Mouse (Mus musculus) forebrain, embryonic 14.5 days (tissue): ENCODE measurements at regions not wholly inside any gene's neighbourhood (a gene's known extent, or its start where the extent isn't known, plus 50 kb on each side); places are given as distances from the start of the nearest gene placed in this dataset.

Experiments
- ATAC-seq: fragments of 200-750 bp; cut with Nextera tagmentation; 2 replicates; pipeline ENCODE4 v1.8.0; 2017; ENCODE audit warnings: mild to moderate bottlenecking, moderate library complexity
- DNase-seq: peaks from one replicate; pipeline ENCODE4 v3.0.0-alpha.2; 2015; ENCODE audit warnings: low spot score
- H3K27ac ChIP-seq: fragments of 300-500 bp; sonication (generic); 2 replicates; pipeline ENCODE4 v1.5.1; 2014; ENCODE audit warnings: low read depth, mild to moderate bottlenecking, control low read depth, low read length, moderate library complexity
- H3K27me3 ChIP-seq: fragments of 300-500 bp; sonication (generic); replicated peaks from 2 replicates; pipeline ENCODE4 v1.6.1; 2014; ENCODE audit warnings: low read length, control low read depth, mixed read lengths; ENCODE audit not compliant: control insufficient read depth, insufficient read depth
- H3K36me3 ChIP-seq: fragments of 300-500 bp; sonication (generic); 2 replicates; pipeline ENCODE4 v1.6.1; 2014; ENCODE audit warnings: low read length, control low read depth; ENCODE audit not compliant: control insufficient read depth, insufficient read depth
- H3K4me1 ChIP-seq: fragments of 300-500 bp; sonication (generic); 2 replicates; pipeline ENCODE4 v1.6.1; 2014; ENCODE audit warnings: antibody characterized with exemption, low read length, control low read depth; ENCODE audit not compliant: control insufficient read depth, insufficient read depth
- H3K4me2 ChIP-seq: fragments of 300-500 bp; sonication (generic); 2 replicates; pipeline ENCODE4 v1.6.1; 2014; ENCODE audit warnings: mild to moderate bottlenecking, control low read depth, low read length
- H3K4me3 ChIP-seq: fragments of 300-500 bp; sonication (generic); 2 replicates; pipeline ENCODE4 v1.5.1; 2014; ENCODE audit warnings: low read depth, low read length, control low read depth
- H3K9ac ChIP-seq: fragments of 300-500 bp; sonication (generic); 2 replicates; pipeline ENCODE4 v1.6.1; 2014; ENCODE audit warnings: mild to moderate bottlenecking, low read length, control low read depth, moderate library complexity
- H3K9me3 ChIP-seq: fragments of 300-500 bp; sonication (generic); replicated peaks from 2 replicates; pipeline ENCODE4 v1.6.1; 2016; ENCODE audit warnings: low read length, control low read depth, mixed read lengths; ENCODE audit not compliant: control insufficient read depth
- WGBS: fragments of 180-500 bp; shearing (Covaris S2); extraction: QIAGEN DNeasy Blood & Tissue Kit; methylation state at CpG from one replicate; pipeline ENCODE4 v1.1.7; 2014; 5-methylcytosine and 5-hydroxymethylcytosine counted together

GRCm38 (mm10) chr4:58699236-58699798 is 88.2 kb downstream of the Olfr267 start:
- Histone ChIP-seq H3K4me1 (no peaks in the 10 kb centered on the region), H3K9ac (no peak overlapping the region), H3K27me3 (no peaks in the 10 kb centered on the region), H3K4me2 (no peak overlapping the region), H3K9me3 (no peaks in the 10 kb centered on the region), H3K27ac (no peak overlapping the region), H3K36me3 (no peaks in the 10 kb centered on the region), H3K4me3 (no peak overlapping the region)
- ATAC-seq = no peak
- no peak for DNase-seq
- WGBS = 93% methylated on average over 11 of the region's 11 CpGs

- ATAC-seq = no peak
- H3K4me1 ChIP-seq = no peaks in the 10 kb centered on the region
- no peak for DNase-seq
- H3K36me3 ChIP-seq = no peaks in the 10 kb centered on the region
- H3K27me3 ChIP-seq = no peaks in the 10 kb centered on the region
- no peaks in the 10 kb centered on the region for H3K9me3 ChIP-seq
- 83% methylated on average over 5 of the region's 5 CpGs for WGBS
- no peak overlapping the region for H3K9ac ChIP-seq
- H3K4me3 ChIP-seq = no peak overlapping the region
- no peak overlapping the region for H3K27ac ChIP-seq
- no peak overlapping the region for H3K4me2 ChIP-seq
Measured at GRCm38 (mm10) chr4:58698828-58699227, 88.7 kb downstream of the Olfr267 start.

- no peak overlapping the region for H3K27ac ChIP-seq
- WGBS = 61% methylated on average over 4 of the region's 4 CpGs
- ATAC-seq (no peak), DNase-seq (no peak)
- H3K9me3 ChIP-seq = no peaks in the 10 kb centered on the region
- H3K27me3 ChIP-seq = no peaks in the 10 kb centered on the region
- H3K9ac ChIP-seq = no peak overlapping the region
- no peaks in the 10 kb centered on the region for H3K4me1 ChIP-seq
- no peak overlapping the region for H3K4me3 ChIP-seq
- no peak overlapping the region for H3K4me2 ChIP-seq
- no peaks in the 10 kb centered on the region for H3K36me3 ChIP-seq
Measured at GRCm38 (mm10) chr4:58696684-58697083, 90.8 kb downstream of the Olfr267 start.

GRCm38 (mm10) chr4:58695281-58695680 is 92.2 kb downstream of the Olfr267 start:
- Histone ChIP-seq H3K4me1 (no peaks in the 10 kb centered on the region), H3K9ac (no peak overlapping the region), H3K27me3 (no peaks in the 10 kb centered on the region), H3K27ac (no peak overlapping the region), H3K9me3 (no peaks in the 10 kb centered on the region), H3K4me3 (no peak overlapping the region), H3K4me2 (no peak overlapping the region), H3K36me3 (no peaks in the 10 kb centered on the region)
- no peak for ATAC-seq
- DNase-seq = no peak
- 72% methylated on average over 6 of the region's 6 CpGs for WGBS

GRCm38 (mm10) chr4:58693018-58693417 is 94.5 kb downstream of the Olfr267 start:
- Histone ChIP-seq H3K4me2 (no peak overlapping the region), H3K36me3 (no peaks in the 10 kb centered on the region), H3K27me3 (no peaks in the 10 kb centered on the region), H3K27ac (no peak overlapping the region), H3K4me1 (no peaks in the 10 kb centered on the region), H3K9ac (no peak overlapping the region), H3K9me3 (no peaks in the 10 kb centered on the region), H3K4me3 (no peak overlapping the region)
- DNase-seq = no peak
- no peak for ATAC-seq
- 90% methylated on average over 6 of the region's 6 CpGs for WGBS

- H3K9me3 ChIP-seq = no peaks in the 10 kb centered on the region
- H3K9ac ChIP-seq = no peak overlapping the region
- no peaks in the 10 kb centered on the region for H3K4me1 ChIP-seq
- WGBS = 90% methylated on average over 4 of the region's 4 CpGs
- ATAC-seq (no peak), DNase-seq (no peak)
- no peak overlapping the region for H3K27ac ChIP-seq
- H3K4me3 ChIP-seq = no peak overlapping the region
- H3K27me3 ChIP-seq = no peaks in the 10 kb centered on the region
- H3K4me2 ChIP-seq = no peak overlapping the region
- H3K36me3 ChIP-seq = no peaks in the 10 kb centered on the region
Measured at GRCm38 (mm10) chr4:58681926-58682325, 105.6 kb downstream of the Olfr267 start.

- Histone ChIP-seq H3K36me3 (no peaks in the 10 kb centered on the region), H3K27me3 (no peaks in the 10 kb centered on the region), H3K9me3 (no peaks in the 10 kb centered on the region), H3K4me2 (no peak overlapping the region), H3K27ac (no peak overlapping the region; the same call in 1 of the 2 replicates), H3K4me1 (no peaks in the 10 kb centered on the region), H3K9ac (no peak overlapping the region), H3K4me3 (no peak overlapping the region)
- WGBS = 17% methylated on average over 6 of the region's 6 CpGs
- DNase-seq (peak; percentile 53), ATAC-seq (peak; percentile 78)
Measured at GRCm38 (mm10) chr4:58677701-58678385, 109.7 kb downstream of the Olfr267 start.

GRCm38 (mm10) chr4:58671406-58672035 is 116.0 kb downstream of the Olfr267 start:
- ATAC-seq (no peak), DNase-seq (peak; percentile 16)
- Histone ChIP-seq H3K27ac (0 out of 2 replicates have a peak overlapping the region, but pooled peaks have one; percentile 1), H3K36me3 (no peaks in the 10 kb centered on the region), H3K4me2 (peak overlapping the region; percentile 23; the same call in 1 of the 2 replicates), H3K4me3 (no peak overlapping the region), H3K9ac (no peak overlapping the region), H3K4me1 (peaks cover 19% of the 10 kb centered on the region; the same call in 1 of the 2 replicates), H3K27me3 (no peaks in the 10 kb centered on the region), H3K9me3 (no peaks in the 10 kb centered on the region)
- 32% methylated on average over 14 of the region's 14 CpGs for WGBS

- Histone ChIP-seq H3K36me3 (no peaks in the 10 kb centered on the region), H3K4me2 (peak overlapping the region; percentile 29), H3K27me3 (no peaks in the 10 kb centered on the region), H3K9me3 (no peaks in the 10 kb centered on the region), H3K27ac (peak overlapping the region; percentile 44; the same call in 1 of the 2 replicates), H3K9ac (no peak overlapping the region), H3K4me1 (peaks cover 19% of the 10 kb centered on the region; the same call in 1 of the 2 replicates), H3K4me3 (no peak overlapping the region)
- ATAC-seq (peak; percentile 67; the same call in 1 of the 2 replicates), DNase-seq (no peak)
- 2% methylated on average over 6 of the region's 6 CpGs for WGBS
Measured at GRCm38 (mm10) chr4:58670906-58671250, 116.6 kb downstream of the Olfr267 start.
